Mouse (Mus musculus): Measurements from ENCODE around the gene Adat2.
A peak's percentile ranks its signal among the peaks of the same experiment; 100 is the strongest.

Adat2 gene

GRCm38 (mm10) chr10:13552646-13553497 is at the start of gene Adat2, which contains the start of gene Pex3:
Gene Adat2, plus strand, starts transcription at chr10:13552894.
Gene Pex3, minus strand, starts transcription at chr10:13553142.
- peak; percentile 88 for DNase-seq (ENCODE audit: low spot score)

- no peak for DNase-seq (ENCODE audit: low spot score)
Measured at GRCm38 (mm10) chr10:13521857-13522256, 30.8 kb upstream of the Adat2 start.

GRCm38 (mm10) chr10:13528155-13528554 is 24.5 kb upstream of the Adat2 start:
- no peak for DNase-seq (ENCODE audit: low spot score)

GRCm38 (mm10) chr10:13534751-13535150 is 17.9 kb upstream of the Adat2 start:
- DNase-seq (ENCODE audit: low spot score): no peak

GRCm38 (mm10) chr10:13536706-13537105 is 16.0 kb upstream of the Adat2 start:
- DNase-seq (ENCODE audit: low spot score): no peak

- no peak for DNase-seq (ENCODE audit: low spot score)
Measured at GRCm38 (mm10) chr10:13539769-13540333, 12.8 kb upstream of the Adat2 start.

- DNase-seq (ENCODE audit: low spot score): no peak
Measured at GRCm38 (mm10) chr10:13541721-13542120, 11.0 kb upstream of the Adat2 start.

GRCm38 (mm10) chr10:13553498-13553985 is 848 bp downstream of the Adat2 start:
- no peak for DNase-seq (ENCODE audit: low spot score)

GRCm38 (mm10) chr10:13554316-13554715 is 1.6 kb downstream of the Adat2 start:
- no peak for DNase-seq (ENCODE audit: low spot score)

- no peak for DNase-seq (ENCODE audit: low spot score)
Measured at GRCm38 (mm10) chr10:13560014-13560674, 7.5 kb downstream of the Adat2 start.

- DNase-seq (ENCODE audit: low spot score): peak; percentile 48
Measured at GRCm38 (mm10) chr10:13564364-13565079, 11.8 kb downstream of the Adat2 start.

- DNase-seq (ENCODE audit: low spot score): no peak
Measured at GRCm38 (mm10) chr10:13565080-13565448, 12.4 kb downstream of the Adat2 start.

GRCm38 (mm10) chr10:13566393-13566792 is 13.7 kb downstream of the Adat2 start:
- no peak for DNase-seq (ENCODE audit: low spot score)

GRCm38 (mm10) chr10:13569818-13570217 is 17.1 kb downstream of the Adat2 start:
- DNase-seq (ENCODE audit: low spot score): no peak

- no peak for DNase-seq (ENCODE audit: low spot score)
Measured at GRCm38 (mm10) chr10:13570697-13571538, 18.2 kb downstream of the Adat2 start.

GRCm38 (mm10) chr10:13572003-13572402 is 19.3 kb downstream of the Adat2 start:
- no peak for DNase-seq (ENCODE audit: low spot score)

GRCm38 (mm10) chr10:13572410-13572809 is 19.7 kb downstream of the Adat2 start:
- no peak for DNase-seq (ENCODE audit: low spot score)

- DNase-seq (ENCODE audit: low spot score): no peak
Measured at GRCm38 (mm10) chr10:13577123-13577522, 24.4 kb downstream of the Adat2 start.

- no peak for DNase-seq (ENCODE audit: low spot score)
Measured at GRCm38 (mm10) chr10:13587914-13588313, 35.2 kb downstream of the Adat2 start.

GRCm38 (mm10) chr10:13592196-13592595 is 39.5 kb downstream of the Adat2 start:
- no peak for DNase-seq (ENCODE audit: low spot score)

GRCm38 (mm10) chr10:13593529-13593928 is 40.8 kb downstream of the Adat2 start:
- DNase-seq (ENCODE audit: low spot score): no peak

Data from testis, postnatal 14 days (tissue).